In genomic region chr4:15438196-15438595, GRCm38 (mm10) we compare ENCODE assay signal across 15 mouse cellular contexts.
"Had no signal": no experiment of that assay in that cellular context is flagged by ENCODE, and none has a peak within 500 bp of the region (broad histone marks: within the 10 kb centered on the region; RNA-seq: fewer than 3 reads in every experiment).

No protein-coding gene starts in this region.

- H3K9ac ChIP-seq: liver, embryonic 15.5 days; neural tube, embryonic 13.5 days had no signal

- H3K27me3 ChIP-seq: liver, embryonic 15.5 days; neural tube, embryonic 13.5 days had no signal

- H3K9me3 ChIP-seq: liver, embryonic 15.5 days; midbrain, embryonic 10.5 days; neural tube, embryonic 13.5 days had no signal

- H3K4me2 ChIP-seq: liver, embryonic 11.5 days; liver, embryonic 15.5 days; neural tube, embryonic 13.5 days had no signal

- H3K27ac ChIP-seq: layer of hippocampus, adult 2 months; liver, embryonic 15.5 days; midbrain, embryonic 10.5 days; neural tube, embryonic 13.5 days had no signal

- ATAC-seq: lung, postnatal 0 days had no signal

- DNase-seq: kidney, postnatal 10 days; kidney, postnatal 4 days; left cerebral cortex, postnatal 4 days; lung, adult 2 months; lung, postnatal 36 days; right cerebral cortex, adult 18-20 months; right cerebral cortex, postnatal 25 days; thymus, postnatal 36 days had no signal

- H3K4me1 ChIP-seq: liver, embryonic 15.5 days had no signal

- H3K4me3 ChIP-seq: layer of hippocampus, adult 2 months; liver, embryonic 15.5 days; midbrain, embryonic 10.5 days; myocyte; neural tube, embryonic 13.5 days had no signal

- H3K36me3 ChIP-seq: liver, embryonic 15.5 days; midbrain, embryonic 10.5 days; neural tube, embryonic 13.5 days had no signal
